ENCODE assay signal across 7 mouse cellular contexts in the genomic region with DNA sequence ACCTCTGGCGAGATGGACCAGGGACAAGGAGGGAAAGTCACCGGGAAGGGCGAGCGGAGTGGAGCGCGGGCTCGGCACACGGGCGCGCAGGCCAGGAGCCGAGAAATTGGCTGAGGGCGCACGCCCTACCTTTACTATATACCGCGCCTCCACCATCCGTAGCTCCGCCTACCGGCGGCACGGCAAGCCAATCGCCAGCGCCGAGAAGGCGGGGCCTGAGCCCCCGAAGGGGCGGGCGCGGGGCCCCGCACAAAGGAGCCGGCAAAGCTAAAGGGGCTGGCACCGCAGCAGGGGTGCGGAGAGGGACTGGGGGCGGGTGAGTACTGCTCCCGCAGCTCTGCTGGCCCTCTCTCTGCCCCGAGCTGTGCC. TPM values are rescaled to one million over a fixed set of nuclear protein-coding genes. Genes with fewer than 3 reads are reported as not detected.
DNase-seq lines count a peak whose midpoint lies in the region; ATAC-seq and TF ChIP-seq lines count a peak whose summit lies in the region.

Gene Atp1b1, minus strand, starts transcription at position 111 of the 369 bp plus-strand sequence.

- peaks cover 11% of the 10 kb centered on the region for H3K4me1 ChIP-seq in intestine, postnatal 0 days (replicated peaks; ENCODE audit: control insufficient read depth, insufficient read depth, low read length)
- peaks cover 29% of the 10 kb centered on the region for H3K4me1 ChIP-seq in limb, embryonic 10.5 days
- H3K4me1 ChIP-seq in midbrain, embryonic 13.5 days (replicated peaks): peaks cover 67% of the 10 kb centered on the region
- peaks cover 15% of the 10 kb centered on the region; the same call in 1 of the 2 replicates for H3K4me1 ChIP-seq in spleen, adult 2 months (ENCODE audit: control insufficient read depth, insufficient read depth, insufficient read length)

- no peaks in the 10 kb centered on the region for H3K27me3 ChIP-seq in intestine, postnatal 0 days (replicated peaks; ENCODE audit: control insufficient read depth, insufficient read depth, low read length)
- H3K27me3 ChIP-seq in limb, embryonic 10.5 days (ENCODE audit: low read depth, poor library complexity, severe bottlenecking): peaks cover 67% of the 10 kb centered on the region
- H3K27me3 ChIP-seq in midbrain, embryonic 13.5 days: peaks cover 8% of the 10 kb centered on the region; the same call in 1 of the 2 replicates
- H3K27me3 ChIP-seq in spleen, adult 2 months (ENCODE audit: control insufficient read depth, insufficient read depth, low read length): no peaks in the 10 kb centered on the region

- WGBS in intestine, postnatal 0 days: under 1% methylated on average over 30 of the region's 35 CpGs
- under 1% methylated on average over 35 of the region's 35 CpGs for WGBS in limb, embryonic 10.5 days
- under 1% methylated on average over 35 of the region's 35 CpGs for WGBS in midbrain, embryonic 13.5 days
- under 1% methylated on average over 31 of the region's 35 CpGs for WGBS in spleen, adult 2 months

- peak within 1 kb of the TSS; percentile 72 for H3K4me2 ChIP-seq in intestine, postnatal 0 days (replicated peaks; ENCODE audit: low read depth)
- peak within 1 kb of the TSS; percentile 78 for H3K4me2 ChIP-seq in midbrain, embryonic 13.5 days (replicated peaks)

- peak; percentile 51 for TF ChIP-seq CTCF in intestine, postnatal 0 days (IDR thresholded peaks at IDR 0.05; ENCODE audit: low read depth)
- TF ChIP-seq CTCF in spleen, adult 2 months (IDR thresholded peaks at IDR 0.05; ENCODE audit: extremely low read depth, insufficient read depth, insufficient read length, insufficient replicate concordance): no peak

- peak; percentile 88 for TF ChIP-seq POLR2A in spleen, adult 2 months (IDR thresholded peaks at IDR 0.05; ENCODE audit: low read depth, low read length)

- peak; percentile 73 for ATAC-seq in granulocyte monocyte progenitor cell, adult 5-6 weeks (replicated peaks; ENCODE audit: poor library complexity, severe bottlenecking)
- peak; percentile 77 for ATAC-seq in intestine, postnatal 0 days
- ATAC-seq in midbrain, embryonic 13.5 days: peak; percentile 96

- peaks cover 10% of the 10 kb centered on the region for H3K36me3 ChIP-seq in intestine, postnatal 0 days (ENCODE audit: control insufficient read depth, insufficient read depth)
- H3K36me3 ChIP-seq in limb, embryonic 10.5 days: no peaks in the 10 kb centered on the region
- H3K36me3 ChIP-seq in midbrain, embryonic 13.5 days: peaks cover 3% of the 10 kb centered on the region; the same call in 1 of the 2 replicates
- no peaks in the 10 kb centered on the region for H3K36me3 ChIP-seq in spleen, adult 2 months (ENCODE audit: control insufficient read depth, insufficient read depth, low read length)

- H3K4me3 ChIP-seq in intestine, postnatal 0 days (ENCODE audit: low read depth, low read length): peak within 1 kb of the TSS; percentile 85
- H3K4me3 ChIP-seq in limb, embryonic 10.5 days: peak within 1 kb of the TSS; percentile 63
- H3K4me3 ChIP-seq in midbrain, embryonic 13.5 days (replicated peaks): peak within 1 kb of the TSS; percentile 80
- peak within 1 kb of the TSS; percentile 92 for H3K4me3 ChIP-seq in spleen, adult 2 months (ENCODE audit: extremely low read depth, insufficient read depth, insufficient read length)

- H3K27ac ChIP-seq in intestine, postnatal 0 days (ENCODE audit: low read depth, low read length): peak within 1 kb of the TSS; percentile 93
- H3K27ac ChIP-seq in limb, embryonic 10.5 days: peak within 1 kb of the TSS; percentile 74
- H3K27ac ChIP-seq in midbrain, embryonic 13.5 days: peak within 1 kb of the TSS; percentile 98
- H3K27ac ChIP-seq in spleen, adult 2 months (ENCODE audit: insufficient read depth, low read length): peak within 1 kb of the TSS; percentile 89

- DNase-seq in adrenal gland, postnatal 14 days: peak; percentile 91
- DNase-seq in embryo, embryonic 11.5 days (ENCODE audit: low read depth, low spot score): peak; percentile 75
- peak; percentile 79 for DNase-seq in limb, embryonic 10.5 days (ENCODE audit: low spot score)
- peak; percentile 67 to 84 for DNase-seq in spleen, adult 2 months (ENCODE audit: low read depth in 1 of 2, low spot score in 2 of 2)

- peak within 1 kb of the TSS; percentile 96 for H3K9ac ChIP-seq in intestine, postnatal 0 days (ENCODE audit: low read depth, low read length)
- peak within 1 kb of the TSS; percentile 88 for H3K9ac ChIP-seq in midbrain, embryonic 13.5 days (replicated peaks)

- H3K9me3 ChIP-seq in intestine, postnatal 0 days (ENCODE audit: control insufficient read depth): no peaks in the 10 kb centered on the region
- H3K9me3 ChIP-seq in limb, embryonic 10.5 days (replicated peaks): no peaks in the 10 kb centered on the region
- H3K9me3 ChIP-seq in midbrain, embryonic 13.5 days: no peaks in the 10 kb centered on the region

RNA-seq across cellular contexts. Expression of gene Atp1b1, which starts in this region (rescaled TPM):
- total RNA-seq in adrenal gland, postnatal 14 days (2021): 90.2 and 91.6 TPM in 2 replicates
- 7.5 and 8.7 TPM in 2 replicates for total RNA-seq in granulocyte monocyte progenitor cell, adult 5-6 weeks (2014; fragmentation: Nextera tagmentation)
- total RNA-seq in granulocyte monocyte progenitor cell, adult 5-6 weeks (2017): 5.6 and 8.1 TPM in 2 replicates
- 227 and 233 TPM in 2 replicates for polyA plus RNA-seq in intestine, postnatal 0 days (2015; fragmentation: Nextera tagmentation; extraction: Ambion mirVana)
- 1.7 and 2.6 TPM in 2 replicates for polyA plus RNA-seq in limb, embryonic 10.5 days (2016; fragmentation: Nextera tagmentation; extraction: Ambion mirVana)
- 90.1 and 91.0 TPM in 2 replicates for polyA plus RNA-seq in midbrain, embryonic 13.5 days (2015; fragmentation: Nextera tagmentation; extraction: Ambion mirVana)
- 11.2 and 12.1 TPM in 2 replicates for polyA plus RNA-seq in spleen, adult 2 months (2012; rRNA removed)

Comparison
In these comparisons a context has a peak if more than half of its experiments do, and no peak if none do; other contexts are left out.
1. Peak in every context shown above with its lines: DNase-seq, ATAC-seq, H3K4me3 ChIP-seq and H3K27ac ChIP-seq.